Mouse (Mus musculus): Measurements from ENCODE around the gene Fignl1. TPM values are rescaled to one million over a fixed set of nuclear protein-coding genes. Genes with fewer than 3 reads are reported as not detected.

Fignl1 gene
- polyA plus RNA-seq (2012; fragmentation: generic; extraction: Trizol): 3.8 TPM

GRCm38 (mm10) chr11:11808820-11809403 lies at the start of gene Fignl1:
Gene Fignl1, minus strand, starts transcription at chr11:11808962.
- peak; percentile 32 for TF ChIP-seq SRF (IDR thresholded peaks at IDR 0.05; ENCODE audit: control insufficient read depth, insufficient read length, low read depth)
- TF ChIP-seq POLR2A (IDR thresholded peaks at IDR 0.05; ENCODE audit: insufficient read length, low read depth): peak; percentile 73
- TF ChIP-seq TCF12 (IDR thresholded peaks at IDR 0.05; ENCODE audit: insufficient read depth, poor library complexity, severe bottlenecking): no peak
- peak; percentile 69 for TF ChIP-seq POLR2AphosphoS2 (IDR thresholded peaks at IDR 0.05; ENCODE audit: insufficient read length, low read depth)
- TF ChIP-seq MYOD1 (IDR thresholded peaks at IDR 0.05; ENCODE audit: control insufficient read depth in 1 of 3, insufficient read length in 2 of 3, low read depth in 2 of 3): peak in 2 of 3 experiments; percentile 49 to 73
- TF ChIP-seq MYOG (IDR thresholded peaks at IDR 0.05; ENCODE audit: control insufficient read depth in 1 of 3, insufficient read depth in 1 of 3, insufficient read length in 2 of 3, low read depth in 2 of 3): peak in 2 of 3 experiments; percentile 40 to 53
- TF ChIP-seq CEBPB (IDR thresholded peaks at IDR 0.05; ENCODE audit: insufficient read depth, poor library complexity, severe bottlenecking): no peak
- TF ChIP-seq MAX (IDR thresholded peaks at IDR 0.05; ENCODE audit: low read depth): no peak
- peak; percentile 75 for TF ChIP-seq E2F4 (IDR thresholded peaks at IDR 0.05; ENCODE audit: insufficient read depth)
- no peaks in the 10 kb centered on the region for H3K27me3 ChIP-seq (ENCODE audit: control insufficient read depth, insufficient read depth, insufficient read length)

GRCm38 (mm10) chr11:11856959-11857358 lies 48.2 kb upstream of the Fignl1 start:
- TF ChIP-seq USF1 (IDR thresholded peaks at IDR 0.05; ENCODE audit: low read depth) (no peak), MYOG (IDR thresholded peaks at IDR 0.05; ENCODE audit: control insufficient read depth in 1 of 3, insufficient read depth in 1 of 3, insufficient read length in 2 of 3, low read depth in 2 of 3) (peak in 2 of 3 experiments; percentile 74 to 79), POLR2AphosphoS2 (IDR thresholded peaks at IDR 0.05; ENCODE audit: insufficient read length, low read depth) (no peak), CEBPB (IDR thresholded peaks at IDR 0.05; ENCODE audit: insufficient read depth, poor library complexity, severe bottlenecking) (peak; percentile 68; the same call in 1 of the 2 replicates), TCF3 (IDR thresholded peaks at IDR 0.05; ENCODE audit: insufficient read length, low read depth) (no peak), TCF12 (IDR thresholded peaks at IDR 0.05; ENCODE audit: insufficient read depth, poor library complexity, severe bottlenecking) (peak; percentile 57), E2F4 (IDR thresholded peaks at IDR 0.05; ENCODE audit: insufficient read depth) (no peak), REST (IDR thresholded peaks at IDR 0.05; ENCODE audit: insufficient read depth, insufficient read length) (no peak), MAX (IDR thresholded peaks at IDR 0.05; ENCODE audit: low read depth) (no peak), MYOD1 (IDR thresholded peaks at IDR 0.05; ENCODE audit: control insufficient read depth in 1 of 3, insufficient read length in 2 of 3, low read depth in 2 of 3) (peak; percentile 67 to 85 (median 73))
- no peaks in the 10 kb centered on the region for H3K36me3 ChIP-seq (ENCODE audit: control insufficient read depth, insufficient read depth)
- no peak overlapping the region for H3K4me2 ChIP-seq (ENCODE audit: low read depth)
- no peak overlapping the region for H3ac ChIP-seq (ENCODE audit: control insufficient read depth, insufficient read length)
- H3K27me3 ChIP-seq (ENCODE audit: control insufficient read depth, insufficient read depth, insufficient read length): no peaks in the 10 kb centered on the region
- no peak overlapping the region for H3K4me3 ChIP-seq
- H3K79me2 ChIP-seq (ENCODE audit: control insufficient read depth, insufficient read depth): no peaks in the 10 kb centered on the region

More at GRCm38 (mm10) chr11:11808820-11809403, at the start of gene Fignl1:
- peak within 1 kb of the TSS; percentile 59 for H3K4me3 ChIP-seq
- H3K79me2 ChIP-seq (ENCODE audit: control insufficient read depth, insufficient read depth): peaks cover 32% of the 10 kb centered on the region
- peak within 1 kb of the TSS; percentile 87 for H3K4me2 ChIP-seq (ENCODE audit: low read depth)
- peaks cover 9% of the 10 kb centered on the region for H3K36me3 ChIP-seq (ENCODE audit: control insufficient read depth, insufficient read depth)
- peak within 1 kb of the TSS; percentile 74 for H3ac ChIP-seq (ENCODE audit: control insufficient read depth, insufficient read length)

GRCm38 (mm10) chr11:11855685-11856131 lies 46.9 kb upstream of the Fignl1 start:
- H3K36me3 ChIP-seq (ENCODE audit: control insufficient read depth, insufficient read depth): no peaks in the 10 kb centered on the region
- no peak overlapping the region for H3K4me3 ChIP-seq
- H3K4me2 ChIP-seq (ENCODE audit: low read depth): peak overlapping the region; percentile 70
- no peaks in the 10 kb centered on the region for H3K79me2 ChIP-seq (ENCODE audit: control insufficient read depth, insufficient read depth)
- peak overlapping the region; percentile 22 for H3ac ChIP-seq (ENCODE audit: control insufficient read depth, insufficient read length)
- H3K27me3 ChIP-seq (ENCODE audit: control insufficient read depth, insufficient read depth, insufficient read length): no peaks in the 10 kb centered on the region
- no peak for TF ChIP-seq CEBPB (IDR thresholded peaks at IDR 0.05; ENCODE audit: insufficient read depth, poor library complexity, severe bottlenecking)
- peak in 2 of 3 experiments; percentile 98 for TF ChIP-seq MYOD1 (IDR thresholded peaks at IDR 0.05; ENCODE audit: control insufficient read depth in 1 of 3, insufficient read length in 2 of 3, low read depth in 2 of 3)
- TF ChIP-seq USF1 (IDR thresholded peaks at IDR 0.05; ENCODE audit: low read depth): no peak
- peak; percentile 98 to 99 (median 99) for TF ChIP-seq MYOG (IDR thresholded peaks at IDR 0.05; ENCODE audit: control insufficient read depth in 1 of 3, insufficient read depth in 1 of 3, insufficient read length in 2 of 3, low read depth in 2 of 3)
- TF ChIP-seq E2F4 (IDR thresholded peaks at IDR 0.05; ENCODE audit: insufficient read depth): no peak
- no peak for TF ChIP-seq POLR2AphosphoS2 (IDR thresholded peaks at IDR 0.05; ENCODE audit: insufficient read length, low read depth)
- peak; percentile 57 for TF ChIP-seq POLR2A (IDR thresholded peaks at IDR 0.05; ENCODE audit: insufficient read length, low read depth)
- TF ChIP-seq REST (IDR thresholded peaks at IDR 0.05; ENCODE audit: insufficient read depth, insufficient read length): no peak
- peak; percentile 93 for TF ChIP-seq TCF3 (IDR thresholded peaks at IDR 0.05; ENCODE audit: insufficient read length, low read depth)
- no peak for TF ChIP-seq SRF (IDR thresholded peaks at IDR 0.05; ENCODE audit: control insufficient read depth, insufficient read length, low read depth)
- peak; percentile 73 for TF ChIP-seq TCF12 (IDR thresholded peaks at IDR 0.05; ENCODE audit: insufficient read depth, poor library complexity, severe bottlenecking)
- TF ChIP-seq MAX (IDR thresholded peaks at IDR 0.05; ENCODE audit: low read depth): no peak

- Histone ChIP-seq H3ac (ENCODE audit: control insufficient read depth, insufficient read length) (peak overlapping the region; percentile 22), H3K36me3 (ENCODE audit: control insufficient read depth, insufficient read depth) (no peaks in the 10 kb centered on the region), H3K79me2 (ENCODE audit: control insufficient read depth, insufficient read depth) (no peaks in the 10 kb centered on the region), H3K4me2 (ENCODE audit: low read depth) (peak overlapping the region; percentile 70), H3K4me3 (no peak overlapping the region), H3K27me3 (ENCODE audit: control insufficient read depth, insufficient read depth, insufficient read length) (no peaks in the 10 kb centered on the region)
- peak; percentile 99 to 100 (median 100) for TF ChIP-seq MYOD1 (IDR thresholded peaks at IDR 0.05; ENCODE audit: control insufficient read depth in 1 of 3, insufficient read length in 2 of 3, low read depth in 2 of 3)
- peak; percentile 98 for TF ChIP-seq TCF12 (IDR thresholded peaks at IDR 0.05; ENCODE audit: insufficient read depth, poor library complexity, severe bottlenecking)
- no peak for TF ChIP-seq E2F4 (IDR thresholded peaks at IDR 0.05; ENCODE audit: insufficient read depth)
- TF ChIP-seq TCF3 (IDR thresholded peaks at IDR 0.05; ENCODE audit: insufficient read length, low read depth): peak; percentile 97
- peak; percentile 48 for TF ChIP-seq SRF (IDR thresholded peaks at IDR 0.05; ENCODE audit: control insufficient read depth, insufficient read length, low read depth)
- TF ChIP-seq POLR2AphosphoS2 (IDR thresholded peaks at IDR 0.05; ENCODE audit: insufficient read length, low read depth): no peak
- TF ChIP-seq USF1 (IDR thresholded peaks at IDR 0.05; ENCODE audit: low read depth): no peak
- no peak for TF ChIP-seq REST (IDR thresholded peaks at IDR 0.05; ENCODE audit: insufficient read depth, insufficient read length)
- TF ChIP-seq CEBPB (IDR thresholded peaks at IDR 0.05; ENCODE audit: insufficient read depth, poor library complexity, severe bottlenecking): peak; percentile 53; the same call in 1 of the 2 replicates
- no peak for TF ChIP-seq MAX (IDR thresholded peaks at IDR 0.05; ENCODE audit: low read depth)
- no peak for TF ChIP-seq POLR2A (IDR thresholded peaks at IDR 0.05; ENCODE audit: insufficient read length, low read depth)
- TF ChIP-seq MYOG (IDR thresholded peaks at IDR 0.05; ENCODE audit: control insufficient read depth in 1 of 3, insufficient read depth in 1 of 3, insufficient read length in 2 of 3, low read depth in 2 of 3): peak; percentile 90 to 97 (median 97)
These were observed 46.4 kb upstream of the Fignl1 start for GRCm38 (mm10) chr11:11855061-11855672.

Data from myocyte (in vitro differentiated cells).